Mouse (Mus musculus) liver, embryonic 14.5 days (tissue): Measurements from ENCODE around the gene Hist1h2be. TPM values are rescaled to one million over a fixed set of nuclear protein-coding genes. Genes with fewer than 3 reads are reported as not detected.

Source experiments
- ATAC-seq: fragments of 200-750 bp; cut with Nextera tagmentation; 2 replicates; pipeline ENCODE4 v1.8.0; 2017; ENCODE audit warnings: moderate number of reproducible peaks, mild to moderate bottlenecking, moderate library complexity; ENCODE audit not compliant: insufficient read depth
- DNase-seq, 3 experiments: peaks; one replicate each; pipeline ENCODE4 v3.0.0-alpha.2; 2012 to 2013; ENCODE audit warnings: low read depth in 3 of 3, low spot score in 3 of 3
- H3K27ac ChIP-seq: fragments of 300-500 bp; sonication (generic); 2 replicates; pipeline ENCODE4 v1.5.1; 2014; ENCODE audit warnings: moderate library complexity, mild to moderate bottlenecking, control low read depth, inconsistent platforms
- H3K27me3 ChIP-seq: fragments of 300-500 bp; sonication (generic); 2 replicates; pipeline ENCODE4 v1.6.1; 2014; ENCODE audit warnings: mild to moderate bottlenecking, low read length, moderate library complexity; ENCODE audit not compliant: control insufficient read depth, insufficient read depth
- H3K36me3 ChIP-seq: fragments of 300-500 bp; sonication (generic); replicated peaks from 2 replicates; pipeline ENCODE4 v1.6.1; 2014; ENCODE audit warnings: low read depth; ENCODE audit not compliant: control insufficient read depth, insufficient read depth
- H3K4me1 ChIP-seq, 2 experiments: fragments of 200-500 bp in 1 of 2; fragments of 300-500 bp in 1 of 2; sonication (generic) in 1 of 2; replicated peaks; 2 replicates each; pipeline ENCODE4 v1.6.1; 2012 to 2014; ENCODE audit warnings: antibody characterized with exemption in 1 of 2, inconsistent platforms in 1 of 2, low read length in 1 of 2; ENCODE audit not compliant: control insufficient read depth in 2 of 2, insufficient read depth in 2 of 2
- H3K4me2 ChIP-seq: fragments of 300-500 bp; sonication (generic); 2 replicates; pipeline ENCODE4 v1.6.1; 2014; ENCODE audit warnings: low read depth, mild to moderate bottlenecking, control low read depth, moderate library complexity
- H3K4me3 ChIP-seq, 2 experiments: fragments of 200-500 bp in 1 of 2; fragments of 300-500 bp in 1 of 2; sonication (generic) in 1 of 2; 2 replicates each; pipeline ENCODE4 v1.5.1; 2012 to 2014; ENCODE audit warnings: low read depth in 2 of 2, low read length in 2 of 2, mild to moderate bottlenecking in 2 of 2, control low read depth in 1 of 2, inconsistent platforms in 1 of 2, moderate library complexity in 1 of 2; ENCODE audit not compliant: insufficient read depth in 1 of 2
- H3K9ac ChIP-seq: fragments of 300-500 bp; sonication (generic); replicated peaks from 2 replicates; pipeline ENCODE4 v1.6.1; 2014; ENCODE audit warnings: mild to moderate bottlenecking, control low read depth, moderate library complexity
- H3K9me3 ChIP-seq: fragments of 300-500 bp; sonication (generic); 2 replicates; pipeline ENCODE4 v1.6.1; 2016; ENCODE audit warnings: low read length, mixed read lengths; ENCODE audit not compliant: control insufficient read depth
- CTCF ChIP-seq: IDR thresholded peaks from 2 replicates; pipeline ENCODE4 v1.5.1; 2016; ENCODE audit warnings: antibody characterized with exemption, low read depth, control low read depth
- EP300 ChIP-seq: IDR thresholded peaks from 2 replicates; pipeline ENCODE4 v1.6.1; 2016; ENCODE audit warnings: antibody characterized with exemption, low read depth
- WGBS: fragments of 180-500 bp; shearing (Covaris S2); extraction: QIAGEN DNeasy Blood & Tissue Kit; methylation state at CpG from one replicate; pipeline ENCODE4 v1.1.7; 2014; ENCODE audit not compliant: insufficient replicate concordance; 5-methylcytosine and 5-hydroxymethylcytosine counted together
- polyA plus RNA-seq, 2 experiments: library from polyadenylated mRNA; depleted of rRNA in 1 of 2; stranded (reverse) in 1 of 2; unstranded in 1 of 2; fragments of >200 nt; fragmentation: Nextera tagmentation in 1 of 2; extraction: Ambion mirVana in 1 of 2; gene quantifications; 2 replicates each; pipeline versions ENCODE4 v1.2.1 to v1.2.3; 2012 to 2014

Hist1h2be gene
- polyA plus RNA-seq, 2 experiments: 0.95 to 3.3 TPM

DNA sequence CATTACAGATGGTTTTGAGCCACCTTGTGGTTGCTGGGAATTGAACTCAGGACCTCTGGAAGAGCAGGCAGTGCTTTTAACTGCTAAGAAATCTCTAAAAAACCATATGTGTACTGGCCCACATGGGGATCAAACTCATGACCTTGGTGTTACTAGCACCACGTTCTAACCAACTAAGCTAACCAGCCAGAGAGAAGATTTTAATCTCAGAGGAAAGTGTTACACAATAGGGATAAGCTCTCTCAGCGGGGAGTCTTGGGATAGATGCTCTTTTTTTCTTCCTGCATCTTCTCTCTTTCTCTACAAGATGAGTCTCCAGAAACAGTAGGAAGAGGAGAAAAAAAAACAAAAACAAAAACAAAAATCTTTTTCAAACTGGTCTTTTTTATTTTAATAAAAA lies 10.5 kb downstream of the Hist1h2be start:
- Histone ChIP-seq H3K36me3 (no peaks in the 10 kb centered on the region), H3K27ac (peak overlapping the region; percentile 94), H3K9me3 (no peaks in the 10 kb centered on the region), H3K4me1 (peaks cover 21% of the 10 kb centered on the region in 2 experiments), H3K4me3 (no peak overlapping the region), H3K9ac (no peak overlapping the region), H3K4me2 (no peak overlapping the region), H3K27me3 (no peaks in the 10 kb centered on the region)
- DNase-seq (no peak), ATAC-seq (no peak)
- 47% methylated on average over 2 of the region's 2 CpGs for WGBS
- no peak for TF ChIP-seq CTCF
- no peak for TF ChIP-seq EP300

DNA sequence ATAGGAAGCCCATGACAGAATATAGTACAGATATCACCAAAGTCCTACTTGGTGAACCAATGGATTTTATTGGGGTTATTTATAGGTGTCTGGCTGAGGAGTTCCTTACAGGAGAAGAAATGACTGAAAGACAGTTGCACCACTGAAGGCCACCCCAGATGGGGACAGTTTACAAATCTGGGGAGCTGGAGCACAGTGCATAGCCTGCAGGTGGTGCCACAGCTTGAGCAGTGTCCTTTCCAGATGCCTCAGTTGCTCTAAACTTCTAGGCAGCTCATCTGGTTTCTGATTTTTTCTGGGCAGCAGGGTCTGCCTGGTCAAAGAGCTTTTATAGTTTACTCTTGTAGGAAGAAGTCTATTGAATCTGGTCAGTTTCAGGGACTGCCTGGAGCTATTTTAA lies 11.1 kb downstream of the Hist1h2be start:
- H3K36me3 ChIP-seq: no peaks in the 10 kb centered on the region
- peak overlapping the region; percentile 67 for H3K9ac ChIP-seq
- TF ChIP-seq CTCF (peak; percentile 42), EP300 (no peak)
- H3K27ac ChIP-seq: peak overlapping the region; percentile 94
- H3K4me2 ChIP-seq: peak overlapping the region; percentile 50
- no peaks in the 10 kb centered on the region for H3K9me3 ChIP-seq
- H3K4me3 ChIP-seq: no peak overlapping the region
- DNase-seq (no peak), ATAC-seq (0 out of 2 replicates have a peak, but pooled peaks have one; percentile 2)
- H3K4me1 ChIP-seq: peaks cover 21 to 22% of the 10 kb centered on the region in 2 experiments
- H3K27me3 ChIP-seq: no peaks in the 10 kb centered on the region

DNA sequence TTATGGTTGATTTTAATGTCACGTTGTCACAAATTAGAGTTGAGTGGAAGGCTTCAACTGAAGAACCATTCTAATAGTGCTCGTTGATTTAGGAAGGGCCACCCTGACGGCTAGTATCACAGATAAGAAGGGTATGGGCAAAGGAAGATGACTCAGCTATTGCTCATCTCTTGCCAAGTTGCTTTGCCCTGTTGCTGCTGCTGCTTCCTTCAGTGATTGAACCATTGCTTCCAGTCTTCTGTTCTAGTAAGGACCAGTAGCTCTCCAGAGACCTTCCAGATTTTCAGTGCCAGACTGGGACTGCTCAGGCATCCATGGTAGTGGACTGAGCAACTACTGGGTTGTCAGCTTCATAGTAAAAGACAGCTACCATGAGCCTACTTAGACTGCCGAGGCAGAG lies 11.7 kb downstream of the Hist1h2be start:
- TF ChIP-seq CTCF (no peak), EP300 (peak; percentile 63)
- ATAC-seq (peak; percentile 88), DNase-seq (peak in 1 of 3 experiments; percentile 63)
- Histone ChIP-seq H3K27me3 (no peaks in the 10 kb centered on the region), H3K27ac (peak overlapping the region; percentile 94), H3K36me3 (no peaks in the 10 kb centered on the region), H3K9ac (peak overlapping the region; percentile 67), H3K9me3 (no peaks in the 10 kb centered on the region), H3K4me2 (peak overlapping the region; percentile 50), H3K4me1 (peaks cover 21 to 22% of the 10 kb centered on the region in 2 experiments), H3K4me3 (0 out of 4 replicates have a peak overlapping the region, but pooled peaks of 1 of the 2 experiments have one; percentile 24)
- WGBS: 16% methylated on average over 4 of the region's 4 CpGs

DNA sequence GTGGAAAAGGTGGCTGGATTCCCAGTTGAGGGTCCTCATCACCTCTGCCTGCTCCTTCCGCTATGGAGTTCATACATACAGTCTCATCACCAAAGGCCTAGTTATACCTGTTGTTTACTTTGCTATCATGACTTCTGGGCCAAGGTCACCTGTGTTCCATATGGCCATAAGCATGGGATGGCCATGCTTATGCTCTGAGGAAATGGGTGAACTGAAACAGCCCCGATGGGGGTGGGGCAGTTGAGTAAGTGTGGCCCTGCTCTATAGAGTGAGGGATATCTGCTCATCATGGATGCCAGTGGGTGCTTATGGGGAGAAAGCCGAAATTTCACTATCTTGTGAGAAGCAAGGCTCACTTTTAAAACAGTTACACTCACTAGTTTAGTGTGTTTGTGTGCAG lies 15.9 kb downstream of the Hist1h2be start:
- Histone ChIP-seq H3K27ac (no peak overlapping the region), H3K9ac (no peak overlapping the region; the same call in 1 of the 2 replicates)
- ATAC-seq: no peak

DNA sequence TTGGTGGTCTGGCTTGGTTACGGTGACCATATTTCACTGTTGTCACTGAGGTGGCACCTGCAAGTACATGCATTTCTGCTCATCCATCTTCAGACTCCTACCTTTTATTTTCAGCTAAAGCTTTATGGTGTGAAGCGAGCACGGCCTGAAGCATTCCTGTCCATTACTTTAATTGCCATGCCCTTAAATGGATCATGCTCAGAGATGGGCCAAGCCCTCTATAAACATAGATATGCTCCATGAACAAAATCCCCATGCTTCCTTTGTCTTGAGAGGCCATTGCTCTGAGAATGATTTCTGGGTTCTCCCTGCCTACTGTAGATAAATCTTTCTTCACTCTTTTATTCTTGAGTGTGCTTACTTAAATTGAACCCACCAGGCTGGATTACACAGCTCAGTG lies 16.5 kb downstream of the Hist1h2be start:
- TF ChIP-seq EP300: no peak
- no peak for TF ChIP-seq CTCF
- DNase-seq: no peak
- WGBS: 85% methylated on average over 3 of the region's 3 CpGs
- Histone ChIP-seq H3K9me3 (no peaks in the 10 kb centered on the region), H3K9ac (no peak overlapping the region), H3K4me3 (no peak overlapping the region), H3K27ac (no peak overlapping the region), H3K27me3 (no peaks in the 10 kb centered on the region), H3K4me2 (no peak overlapping the region), H3K36me3 (no peaks in the 10 kb centered on the region), H3K4me1 (peaks cover 12 to 17% of the 10 kb centered on the region in 2 experiments)
- ATAC-seq: no peak

More for the DNA sequence above, 15.9 kb downstream of the Hist1h2be start:
- Histone ChIP-seq H3K27me3 (no peaks in the 10 kb centered on the region), H3K4me2 (no peak overlapping the region), H3K4me3 (no peak overlapping the region), H3K9me3 (no peaks in the 10 kb centered on the region), H3K36me3 (no peaks in the 10 kb centered on the region), H3K4me1 (peaks cover 18 to 23% of the 10 kb centered on the region in 2 experiments)
- TF ChIP-seq EP300 (no peak), CTCF (no peak)
- WGBS: 79% methylated on average over 3 of the region's 3 CpGs
- DNase-seq: no peak
